Mouse (Mus musculus): ENCODE results near the gene Ifrd1. TPM values are rescaled to one million over a fixed set of nuclear protein-coding genes. Genes with fewer than 3 reads are reported as not detected.

The Ifrd1 gene
- polyA plus RNA-seq, 1 experiment from 2014 or later = 118 TPM

- Histone ChIP-seq H3K4me3 (no peak overlapping the region), H3K4me2 (no peak overlapping the region), H3K9me3 (replicated peaks) (no peaks in the 10 kb centered on the region), H3K36me3 (no peaks in the 10 kb centered on the region), H3K9ac (no peak overlapping the region), H3K27ac (ENCODE audit: poor library complexity, severe bottlenecking) (no peak overlapping the region), H3K4me1 (replicated peaks) (no peaks in the 10 kb centered on the region; the same call in 1 of the 2 replicates), H3K27me3 (replicated peaks) (no peaks in the 10 kb centered on the region)
- no peak for ATAC-seq (ENCODE audit: insufficient number of reproducible peaks, low FRiP score)
- WGBS = 91% methylated on average over 6 of the region's 6 CpGs
Measured at GRCm38 (mm10) chr12:40154188-40154587, 94.1 kb downstream of the Ifrd1 start.

GRCm38 (mm10) chr12:40152353-40153069 is 95.8 kb downstream of the Ifrd1 start:
- WGBS = 53% methylated on average over 8 of the region's 8 CpGs
- Histone ChIP-seq H3K9me3 (replicated peaks) (no peaks in the 10 kb centered on the region), H3K4me3 (no peak overlapping the region), H3K4me1 (replicated peaks) (no peaks in the 10 kb centered on the region), H3K27me3 (replicated peaks) (no peaks in the 10 kb centered on the region), H3K9ac (no peak overlapping the region), H3K27ac (ENCODE audit: poor library complexity, severe bottlenecking) (no peak overlapping the region), H3K36me3 (no peaks in the 10 kb centered on the region), H3K4me2 (no peak overlapping the region)
- ATAC-seq (ENCODE audit: insufficient number of reproducible peaks, low FRiP score) = no peak

MicroRNAs within 50 kb of the gene (microRNA counts, 519-probe panel; counts per million panel counts)
- microRNA mmu-miR-1938 = not detected

Small RNAs within 50 kb of the gene (microRNA-seq; reads per million reads assigned to microRNA genes)
- gene Mir1938 = 0.94 reads per million

Other genes starting within 250 kb of the Ifrd1 start
- gene Arl4a, start 210.5 kb downstream of the Ifrd1 start, polyA plus RNA-seq (2016; fragmentation: Nextera tagmentation; extraction: Ambion mirVana) = 31.0 and 31.9 TPM in 2 replicates
- gene Scin, start 114.3 kb downstream of the Ifrd1 start, polyA plus RNA-seq (2016; fragmentation: Nextera tagmentation; extraction: Ambion mirVana) = 2.5 and 2.7 TPM in 2 replicates
- gene Lsmem1, start 49.0 kb downstream of the Ifrd1 start, polyA plus RNA-seq (2016; fragmentation: Nextera tagmentation; extraction: Ambion mirVana) = 28.4 and 28.7 TPM in 2 replicates
- 25.6 and 30.2 TPM in 2 replicates for gene Zfp277, start 197.4 kb upstream of the Ifrd1 start, polyA plus RNA-seq (2016; fragmentation: Nextera tagmentation; extraction: Ambion mirVana)
- 7.3 and 10.1 TPM in 2 replicates for gene Dock4, start 197.4 kb upstream of the Ifrd1 start, polyA plus RNA-seq (2016; fragmentation: Nextera tagmentation; extraction: Ambion mirVana)

All from heart, embryonic 12.5 days (tissue).